Mouse (Mus musculus): ENCODE measurements at regions not wholly inside any gene's neighbourhood (a gene's known extent, or its start where the extent isn't known, plus 50 kb on each side); places are given as distances from the start of the nearest gene placed in this dataset.

DNA sequence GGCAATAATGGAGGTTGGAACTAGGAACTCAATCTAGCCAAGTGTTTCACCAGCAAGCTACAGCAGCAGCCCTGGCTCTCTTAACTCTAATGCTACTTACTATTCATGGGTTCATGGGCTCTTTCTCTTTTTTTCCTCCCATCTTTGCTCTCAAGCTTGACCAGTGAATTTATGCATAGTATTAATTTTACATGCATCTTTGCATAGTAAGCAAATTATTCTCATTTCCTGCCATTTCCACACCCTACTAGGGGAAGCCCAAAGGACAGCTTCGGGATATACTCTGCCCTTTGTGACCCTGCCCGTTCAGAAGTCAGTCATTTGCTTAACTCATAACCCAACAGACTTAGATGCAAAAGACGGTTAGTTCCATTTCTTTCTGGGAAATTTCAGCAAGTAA is 153.2 kb downstream of the Qrsl1 start:
- H3K4me2 ChIP-seq (ENCODE audit: low read depth, low read length) = no peak overlapping the region
- no peaks in the 10 kb centered on the region for H3K27me3 ChIP-seq (ENCODE audit: insufficient read depth, low read length)
- 73% methylated on average over 3 of the region's 3 CpGs for WGBS (ENCODE audit: insufficient replicate concordance)
- H3K36me3 ChIP-seq (replicated peaks; ENCODE audit: insufficient read depth, low read length) = no peaks in the 10 kb centered on the region
- TF ChIP-seq CTCF (IDR thresholded peaks at IDR 0.05; ENCODE audit: low read depth) = no peak
- no peak for TF ChIP-seq EP300 (IDR thresholded peaks at IDR 0.05; ENCODE audit: low read depth)
- peaks cover 20% of the 10 kb centered on the region for H3K4me1 ChIP-seq (ENCODE audit: insufficient read depth)
- H3K27ac ChIP-seq (ENCODE audit: low read depth) = no peak overlapping the region
- no peak overlapping the region for H3K4me3 ChIP-seq (ENCODE audit: low read depth, low read length)
- H3K9me3 ChIP-seq (ENCODE audit: low read length) = no peaks in the 10 kb centered on the region
- DNase-seq (no peak), ATAC-seq (no peak)
- H3K9ac ChIP-seq (replicated peaks) = no peak overlapping the region

DNA sequence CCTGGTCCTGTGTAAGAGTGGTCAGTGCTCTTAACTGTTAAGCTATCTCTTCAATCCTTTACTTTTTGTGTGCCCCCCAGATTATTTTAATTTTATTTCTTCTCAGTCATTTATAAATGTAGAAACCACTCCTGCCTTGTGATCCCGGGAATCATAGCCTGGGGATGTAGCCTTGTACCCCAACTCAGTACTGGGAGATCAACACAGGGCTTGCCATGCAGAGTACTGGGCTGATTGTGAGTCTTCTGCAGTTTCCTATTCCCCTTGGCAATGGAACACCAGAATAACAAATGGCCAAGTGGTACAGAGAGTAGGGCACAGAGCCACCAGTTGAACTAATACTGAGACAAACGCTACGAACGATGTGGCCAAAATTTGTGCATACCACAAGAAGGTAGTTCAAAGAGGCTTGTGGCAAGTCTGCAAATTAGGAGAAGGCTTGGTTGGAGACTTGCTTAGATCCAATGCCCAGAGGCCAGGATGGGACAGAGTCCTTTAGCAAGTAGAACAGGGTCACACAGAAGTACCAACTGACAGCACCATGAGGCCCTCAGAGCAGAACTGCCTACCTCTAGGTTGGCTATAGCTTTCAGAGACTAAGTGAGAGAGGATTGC is 151.9 kb downstream of the Qrsl1 start:
- H3K4me2 ChIP-seq (ENCODE audit: low read depth, low read length) = no peak overlapping the region
- no peak for DNase-seq
- ATAC-seq = no peak

DNA sequence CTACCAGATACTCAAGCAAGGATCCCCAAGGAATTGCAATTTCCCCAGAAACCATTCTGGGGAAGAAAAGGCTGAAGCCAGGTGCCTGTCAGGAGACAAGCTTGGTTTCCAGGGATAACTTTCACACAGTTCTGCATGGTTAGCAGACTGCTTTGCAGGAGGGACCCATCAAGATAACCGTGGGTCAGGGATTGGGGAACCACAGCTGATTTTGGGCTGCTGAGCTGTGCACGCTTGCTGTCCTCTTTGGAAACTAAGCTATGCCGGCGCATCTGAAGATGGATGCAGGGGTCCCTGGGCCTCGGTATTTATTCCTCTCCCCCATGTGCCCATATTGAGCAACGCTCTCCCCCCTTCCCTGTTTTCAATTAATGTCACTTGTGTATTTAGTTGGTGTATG is 151.1 kb downstream of the Qrsl1 start:
- WGBS (ENCODE audit: insufficient replicate concordance) = 82% methylated on average over 6 of the region's 6 CpGs
- no peaks in the 10 kb centered on the region for H3K27me3 ChIP-seq (ENCODE audit: insufficient read depth, low read length)
- TF ChIP-seq EP300 (IDR thresholded peaks at IDR 0.05; ENCODE audit: low read depth) = no peak
- no peak for TF ChIP-seq CTCF (IDR thresholded peaks at IDR 0.05; ENCODE audit: low read depth)
- H3K36me3 ChIP-seq (replicated peaks; ENCODE audit: insufficient read depth, low read length) = no peaks in the 10 kb centered on the region
- no peaks in the 10 kb centered on the region for H3K9me3 ChIP-seq (ENCODE audit: low read length)
- no peak overlapping the region for H3K9ac ChIP-seq (replicated peaks)
- no peak overlapping the region for H3K4me2 ChIP-seq (ENCODE audit: low read depth, low read length)
- no peak overlapping the region for H3K27ac ChIP-seq (ENCODE audit: low read depth)
- H3K4me3 ChIP-seq (ENCODE audit: low read depth, low read length) = no peak overlapping the region
- DNase-seq (no peak), ATAC-seq (no peak)
- H3K4me1 ChIP-seq (ENCODE audit: insufficient read depth) = peaks cover 20% of the 10 kb centered on the region

More for the DNA sequence above, 151.9 kb downstream of the Qrsl1 start:
- Histone ChIP-seq H3K4me3 (ENCODE audit: low read depth, low read length) (no peak overlapping the region), H3K9me3 (ENCODE audit: low read length) (no peaks in the 10 kb centered on the region), H3K36me3 (replicated peaks; ENCODE audit: insufficient read depth, low read length) (no peaks in the 10 kb centered on the region), H3K27me3 (ENCODE audit: insufficient read depth, low read length) (no peaks in the 10 kb centered on the region), H3K27ac (ENCODE audit: low read depth) (no peak overlapping the region), H3K4me1 (ENCODE audit: insufficient read depth) (peaks cover 20% of the 10 kb centered on the region), H3K9ac (replicated peaks) (no peak overlapping the region)
- TF ChIP-seq CTCF (IDR thresholded peaks at IDR 0.05; ENCODE audit: low read depth) (no peak), EP300 (IDR thresholded peaks at IDR 0.05; ENCODE audit: low read depth) (no peak)
- 89% methylated on average over 4 of the region's 4 CpGs for WGBS (ENCODE audit: insufficient replicate concordance)

DNA sequence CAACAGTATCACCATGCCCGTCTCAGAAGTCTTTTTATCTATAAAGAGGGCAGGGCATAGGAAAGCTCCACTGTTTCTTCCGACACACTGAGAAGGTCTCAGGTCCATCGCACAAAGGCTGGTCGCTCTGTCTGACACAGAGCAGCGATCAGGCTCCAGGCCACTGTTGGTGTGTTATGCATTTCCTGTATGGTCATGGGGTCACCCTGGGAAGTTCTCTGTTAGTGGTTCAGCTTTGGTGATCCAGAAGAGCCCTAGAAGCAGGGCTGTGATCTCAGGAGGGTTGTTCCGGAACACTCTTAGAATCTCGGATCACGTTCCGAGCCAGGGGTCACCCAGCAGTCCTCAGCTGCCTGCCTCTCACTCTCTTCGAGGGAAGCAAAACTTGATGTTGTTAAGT is 150.7 kb downstream of the Qrsl1 start:
- 75% methylated on average over 10 of the region's 10 CpGs for WGBS (ENCODE audit: insufficient replicate concordance)
- H3K9ac ChIP-seq (replicated peaks) = no peak overlapping the region
- H3K9me3 ChIP-seq (ENCODE audit: low read length) = no peaks in the 10 kb centered on the region
- no peaks in the 10 kb centered on the region for H3K27me3 ChIP-seq (ENCODE audit: insufficient read depth, low read length)
- H3K4me3 ChIP-seq (ENCODE audit: low read depth, low read length) = no peak overlapping the region
- TF ChIP-seq CTCF (IDR thresholded peaks at IDR 0.05; ENCODE audit: low read depth) = no peak
- TF ChIP-seq EP300 (IDR thresholded peaks at IDR 0.05; ENCODE audit: low read depth) = no peak
- H3K4me1 ChIP-seq (ENCODE audit: insufficient read depth) = peaks cover 20% of the 10 kb centered on the region
- DNase-seq (no peak), ATAC-seq (no peak)
- no peaks in the 10 kb centered on the region for H3K36me3 ChIP-seq (replicated peaks; ENCODE audit: insufficient read depth, low read length)
- H3K27ac ChIP-seq (ENCODE audit: low read depth) = peak overlapping the region; percentile 31; the same call in 1 of the 2 replicates
- H3K4me2 ChIP-seq (ENCODE audit: low read depth, low read length) = no peak overlapping the region

DNA sequence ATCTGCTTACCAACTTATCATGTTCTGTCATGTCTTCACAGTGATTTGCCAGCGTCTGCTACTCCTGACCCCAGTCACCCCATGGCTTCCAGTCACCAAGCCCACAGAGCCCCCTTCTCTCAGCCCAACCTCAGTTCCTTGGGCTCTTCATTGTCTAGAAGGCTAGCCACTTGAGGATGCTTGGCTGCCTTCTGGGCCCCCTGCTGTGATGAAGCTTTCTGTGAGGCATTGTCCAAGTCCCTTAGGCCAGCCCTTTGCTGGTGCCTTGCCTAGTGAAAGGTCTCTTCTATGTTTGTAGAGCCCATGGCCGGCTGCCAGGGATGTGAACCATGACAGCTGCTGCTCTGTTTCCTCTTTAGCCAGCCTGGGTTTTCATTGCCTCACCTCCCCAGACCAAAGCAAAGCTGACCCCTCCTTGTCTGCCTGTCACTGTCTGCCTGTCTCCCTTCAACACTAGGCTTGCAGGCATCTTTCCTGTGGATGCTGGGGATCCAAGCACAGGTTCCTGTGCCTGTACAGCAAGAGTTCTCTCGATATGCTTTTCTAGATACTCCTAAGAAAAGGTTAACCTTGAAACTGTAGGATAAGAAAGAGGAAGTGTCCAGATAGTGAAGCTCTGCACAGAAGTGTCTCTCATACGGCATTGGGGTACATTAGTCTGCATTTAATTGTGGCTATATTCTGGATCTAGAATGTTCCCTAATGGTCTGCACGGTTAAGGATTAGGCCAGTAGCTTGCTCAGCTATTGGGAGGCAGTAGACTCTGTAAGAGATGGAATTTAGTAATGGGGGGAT is 149.5 kb downstream of the Qrsl1 start:
- H3K27me3 ChIP-seq (ENCODE audit: insufficient read depth, low read length) = no peaks in the 10 kb centered on the region
- H3K36me3 ChIP-seq (replicated peaks; ENCODE audit: insufficient read depth, low read length) = no peaks in the 10 kb centered on the region
- H3K27ac ChIP-seq (ENCODE audit: low read depth) = peak overlapping the region; percentile 60
- DNase-seq = peak; percentile 83
- no peak overlapping the region for H3K4me3 ChIP-seq (ENCODE audit: low read depth, low read length)
- no peak overlapping the region; the same call in 1 of the 2 replicates for H3K9ac ChIP-seq (replicated peaks)
- H3K4me1 ChIP-seq (ENCODE audit: insufficient read depth) = peaks cover 24% of the 10 kb centered on the region
- H3K4me2 ChIP-seq (ENCODE audit: low read depth, low read length) = peak overlapping the region; percentile 27; the same call in 1 of the 2 replicates
- no peak for TF ChIP-seq CTCF (IDR thresholded peaks at IDR 0.05; ENCODE audit: low read depth)
- no peak for TF ChIP-seq EP300 (IDR thresholded peaks at IDR 0.05; ENCODE audit: low read depth)
- no peaks in the 10 kb centered on the region for H3K9me3 ChIP-seq (ENCODE audit: low read length)
- WGBS (ENCODE audit: insufficient replicate concordance) = 36% methylated on average over 5 of the region's 5 CpGs
- ATAC-seq = peak; percentile 82

DNA sequence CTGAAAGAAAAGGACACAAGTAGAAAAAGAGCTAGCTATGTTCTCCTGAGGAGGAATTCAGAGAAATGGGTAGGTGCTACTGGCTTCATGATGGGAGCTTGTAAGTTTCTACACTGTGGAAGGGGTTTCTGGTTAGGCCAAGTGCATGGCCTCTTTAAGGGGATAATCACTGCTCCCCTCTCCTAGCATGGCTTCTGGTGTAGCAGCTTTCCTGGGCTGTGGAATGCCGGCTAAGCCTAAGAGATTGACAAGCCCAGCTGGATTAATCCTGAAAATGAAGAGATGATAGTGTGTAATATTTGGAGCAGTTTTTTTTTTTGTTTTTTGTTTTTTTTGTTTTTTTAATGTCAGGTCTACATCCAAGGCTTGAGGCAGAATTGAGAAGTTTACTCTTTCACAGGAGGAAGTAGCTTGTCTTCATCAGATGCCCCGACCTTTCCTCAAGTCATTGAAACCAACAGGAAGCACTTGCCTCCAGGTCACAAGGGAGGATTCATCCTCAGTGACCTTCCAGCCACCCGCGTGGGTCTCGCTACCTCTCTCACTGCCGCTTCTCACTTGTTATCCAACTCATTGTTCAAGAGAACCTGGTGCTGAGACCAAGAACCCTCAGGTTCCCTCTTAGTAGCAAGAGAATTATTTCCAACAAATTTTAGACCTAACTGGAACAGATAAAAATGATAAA is 144.5 kb downstream of the Qrsl1 start:
- H3K9me3 ChIP-seq (ENCODE audit: low read length) = no peaks in the 10 kb centered on the region
- no peak overlapping the region for H3K4me2 ChIP-seq (ENCODE audit: low read depth, low read length)
- DNase-seq (peak; percentile 8), ATAC-seq (no peak)
- H3K36me3 ChIP-seq (replicated peaks; ENCODE audit: insufficient read depth, low read length) = no peaks in the 10 kb centered on the region
- peaks cover 14% of the 10 kb centered on the region for H3K4me1 ChIP-seq (ENCODE audit: insufficient read depth)
- no peaks in the 10 kb centered on the region for H3K27me3 ChIP-seq (ENCODE audit: insufficient read depth, low read length)
- H3K4me3 ChIP-seq (ENCODE audit: low read depth, low read length) = no peak overlapping the region
- H3K27ac ChIP-seq (ENCODE audit: low read depth) = no peak overlapping the region
- no peak overlapping the region for H3K9ac ChIP-seq (replicated peaks)
- WGBS (ENCODE audit: insufficient replicate concordance) = 47% methylated on average over 6 of the region's 6 CpGs
- TF ChIP-seq EP300 (IDR thresholded peaks at IDR 0.05; ENCODE audit: low read depth) (no peak), CTCF (IDR thresholded peaks at IDR 0.05; ENCODE audit: low read depth) (no peak)
